Mouse (Mus musculus): ENCODE results near the gene Rprd1b. TPM values are rescaled to one million over a fixed set of nuclear protein-coding genes. Genes with fewer than 3 reads are reported as not detected.

The Rprd1b gene
- polyA plus RNA-seq, 1 experiment: 11.4 TPM

DNA sequence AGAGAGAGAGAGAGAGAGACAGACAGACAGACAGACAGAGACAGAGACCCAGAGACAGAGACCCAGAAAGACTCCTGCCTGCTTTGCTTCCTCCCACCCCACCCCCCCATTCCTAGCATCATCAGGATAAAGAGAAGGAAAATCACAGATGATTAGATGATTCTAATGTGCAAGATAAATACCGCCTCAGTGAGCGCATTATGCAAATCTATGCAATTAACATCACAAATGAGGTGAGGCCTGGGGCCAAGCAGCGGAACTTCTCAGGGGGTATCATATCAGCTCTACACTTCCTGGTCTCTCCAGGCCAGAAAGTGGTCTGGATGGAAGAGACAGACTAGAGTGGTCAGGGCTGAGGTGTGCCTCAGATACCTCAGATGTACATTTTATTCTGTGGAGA lies 149.3 kb downstream of the Rprd1b start:
- TF ChIP-seq FOSL1 (IDR thresholded peaks at IDR 0.05; ENCODE audit: insufficient read depth, low read length, poor library complexity, severe bottlenecking) (no peak), MYOG (IDR thresholded peaks at IDR 0.05; ENCODE audit: control insufficient read depth, extremely low read depth, insufficient read length) (no peak), CTCF (IDR thresholded peaks at IDR 0.05; ENCODE audit: control insufficient read depth, insufficient read depth, insufficient read length) (no peak), MAX (IDR thresholded peaks at IDR 0.05) (no peak), CEBPB (IDR thresholded peaks at IDR 0.05; ENCODE audit: low read depth) (no peak), MYOD1 (IDR thresholded peaks at IDR 0.05; ENCODE audit: control insufficient read depth, insufficient read length, low read depth) (no peak), USF1 (IDR thresholded peaks at IDR 0.05; ENCODE audit: low read depth) (no peak)
- Histone ChIP-seq H3K4me3 (ENCODE audit: insufficient read depth, poor library complexity, severe bottlenecking) (no peak overlapping the region), H3ac (ENCODE audit: control insufficient read depth, insufficient read length, low read depth) (no peak overlapping the region), H3K79me3 (ENCODE audit: low read depth) (no peaks in the 10 kb centered on the region), H3K36me3 (ENCODE audit: control insufficient read depth, insufficient read depth) (no peaks in the 10 kb centered on the region), H3K79me2 (ENCODE audit: control insufficient read depth, insufficient read depth) (no peaks in the 10 kb centered on the region), H3K27me3 (ENCODE audit: control insufficient read depth, insufficient read depth, insufficient read length) (no peaks in the 10 kb centered on the region)

DNA sequence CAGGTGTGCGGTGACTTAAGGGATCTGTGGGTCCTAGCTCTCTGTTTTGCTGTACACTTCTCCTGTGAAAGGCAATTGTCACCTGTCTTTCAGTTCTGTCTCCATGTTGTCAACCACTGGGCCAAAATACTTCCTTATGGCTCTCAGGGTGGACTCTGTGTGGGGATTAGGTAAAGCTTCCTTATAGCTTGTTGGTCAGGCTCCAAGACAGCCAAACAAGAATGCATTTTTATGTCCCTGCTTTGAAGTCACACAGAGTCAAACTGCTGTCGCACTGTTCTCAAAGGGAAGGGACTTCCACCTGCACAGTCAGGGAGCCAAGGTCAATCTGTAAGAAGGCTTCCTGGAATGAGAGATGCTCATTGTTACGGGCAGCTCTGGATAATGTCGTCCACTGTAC lies 149.8 kb downstream of the Rprd1b start:
- H3K4me3 ChIP-seq (ENCODE audit: insufficient read depth, poor library complexity, severe bottlenecking): no peak overlapping the region
- H3K36me3 ChIP-seq (ENCODE audit: control insufficient read depth, insufficient read depth): no peaks in the 10 kb centered on the region
- H3K79me2 ChIP-seq (ENCODE audit: control insufficient read depth, insufficient read depth): no peaks in the 10 kb centered on the region
- H3ac ChIP-seq (ENCODE audit: control insufficient read depth, insufficient read length, low read depth): no peak overlapping the region
- no peaks in the 10 kb centered on the region for H3K27me3 ChIP-seq (ENCODE audit: control insufficient read depth, insufficient read depth, insufficient read length)
- TF ChIP-seq MYOD1 (IDR thresholded peaks at IDR 0.05; ENCODE audit: control insufficient read depth, insufficient read length, low read depth) (no peak), MYOG (IDR thresholded peaks at IDR 0.05; ENCODE audit: control insufficient read depth, extremely low read depth, insufficient read length) (no peak), MAX (IDR thresholded peaks at IDR 0.05) (no peak), CTCF (IDR thresholded peaks at IDR 0.05; ENCODE audit: control insufficient read depth, insufficient read depth, insufficient read length) (no peak), FOSL1 (IDR thresholded peaks at IDR 0.05; ENCODE audit: insufficient read depth, low read length, poor library complexity, severe bottlenecking) (no peak), CEBPB (IDR thresholded peaks at IDR 0.05; ENCODE audit: low read depth) (no peak), USF1 (IDR thresholded peaks at IDR 0.05; ENCODE audit: low read depth) (no peak)
- H3K79me3 ChIP-seq (ENCODE audit: low read depth): no peaks in the 10 kb centered on the region

DNA sequence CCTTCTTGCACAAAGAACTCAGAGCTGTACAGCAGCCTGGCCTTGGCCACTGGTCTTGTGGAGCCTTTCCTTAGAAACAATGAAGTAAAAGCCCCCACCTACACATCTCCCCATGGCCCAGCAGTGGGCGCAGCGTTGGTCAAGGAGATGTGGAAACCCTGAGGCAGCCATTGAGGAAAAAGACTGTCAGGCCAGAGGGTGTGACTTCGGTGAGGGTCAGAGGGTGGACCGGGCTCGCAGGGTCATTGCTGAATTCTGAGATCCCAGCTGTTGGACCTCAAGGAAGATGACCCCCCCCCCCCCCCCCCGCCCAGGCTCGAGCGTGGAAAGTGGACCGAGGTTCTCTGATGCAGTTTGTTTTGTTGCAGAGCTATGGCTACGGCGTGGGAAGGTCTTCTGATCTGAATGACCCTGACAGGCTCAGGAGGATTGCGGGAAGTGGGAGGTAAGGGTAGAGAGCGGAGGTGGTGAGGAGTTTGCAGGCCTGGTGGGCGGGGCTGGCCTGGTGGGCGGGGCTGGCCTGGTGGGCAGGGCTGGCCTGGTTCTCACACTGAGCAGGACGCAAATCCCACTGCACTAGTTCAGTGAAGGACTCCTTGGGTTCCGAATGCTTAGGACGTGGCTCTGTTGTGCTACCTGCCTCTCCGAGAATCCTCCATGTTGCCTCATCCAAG lies 150.5 kb downstream of the Rprd1b start:
- Histone ChIP-seq H3K27me3 (ENCODE audit: control insufficient read depth, insufficient read depth, insufficient read length) (no peaks in the 10 kb centered on the region), H3K36me3 (ENCODE audit: control insufficient read depth, insufficient read depth) (no peaks in the 10 kb centered on the region), H3K79me3 (ENCODE audit: low read depth) (no peaks in the 10 kb centered on the region), H3ac (ENCODE audit: control insufficient read depth, insufficient read length, low read depth) (no peak overlapping the region), H3K4me3 (ENCODE audit: insufficient read depth, poor library complexity, severe bottlenecking) (no peak overlapping the region), H3K79me2 (ENCODE audit: control insufficient read depth, insufficient read depth) (no peaks in the 10 kb centered on the region)
- TF ChIP-seq USF1 (IDR thresholded peaks at IDR 0.05; ENCODE audit: low read depth) (no peak), MYOD1 (IDR thresholded peaks at IDR 0.05; ENCODE audit: control insufficient read depth, insufficient read length, low read depth) (no peak), FOSL1 (IDR thresholded peaks at IDR 0.05; ENCODE audit: insufficient read depth, low read length, poor library complexity, severe bottlenecking) (no peak), CEBPB (IDR thresholded peaks at IDR 0.05; ENCODE audit: low read depth) (no peak)

DNA sequence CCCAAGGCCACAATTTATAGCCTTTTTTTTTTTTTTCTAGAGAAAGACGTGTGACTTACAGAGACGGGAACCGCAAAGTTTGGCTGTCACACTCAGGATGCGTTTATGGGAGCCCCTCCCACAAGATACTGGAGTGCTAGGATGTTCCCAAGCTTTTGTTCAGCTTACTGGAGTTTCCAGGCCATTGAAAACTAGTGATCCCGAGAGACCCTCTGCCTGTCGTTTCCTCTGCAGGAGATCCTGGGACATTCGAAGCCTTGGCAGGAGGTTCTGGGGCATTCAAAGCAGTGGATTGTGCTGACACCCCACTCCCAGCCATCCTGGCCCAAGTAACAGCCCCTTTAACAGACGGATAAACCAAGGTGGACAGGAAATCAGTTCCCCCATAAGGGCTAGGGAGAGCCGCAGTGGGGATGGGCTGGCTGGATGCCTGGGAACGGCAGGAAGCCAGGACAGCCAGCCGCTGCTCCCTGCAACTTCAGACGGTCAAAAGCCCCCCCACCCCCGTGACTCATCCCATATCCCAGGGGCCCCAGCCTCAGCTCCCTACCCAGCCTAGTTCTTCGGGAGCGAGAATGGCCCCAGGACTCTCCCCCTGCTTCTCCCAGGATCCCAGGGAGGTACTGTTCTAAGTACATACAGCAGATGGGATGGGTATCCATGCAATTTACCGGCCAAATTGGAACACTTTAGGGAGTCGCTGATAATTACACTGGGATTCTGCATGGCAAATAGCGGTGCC lies 151.2 kb downstream of the Rprd1b start:
- no peaks in the 10 kb centered on the region for H3K36me3 ChIP-seq (ENCODE audit: control insufficient read depth, insufficient read depth)
- H3ac ChIP-seq (ENCODE audit: control insufficient read depth, insufficient read length, low read depth): no peak overlapping the region
- H3K4me3 ChIP-seq (ENCODE audit: insufficient read depth, poor library complexity, severe bottlenecking): no peak overlapping the region

DNA sequence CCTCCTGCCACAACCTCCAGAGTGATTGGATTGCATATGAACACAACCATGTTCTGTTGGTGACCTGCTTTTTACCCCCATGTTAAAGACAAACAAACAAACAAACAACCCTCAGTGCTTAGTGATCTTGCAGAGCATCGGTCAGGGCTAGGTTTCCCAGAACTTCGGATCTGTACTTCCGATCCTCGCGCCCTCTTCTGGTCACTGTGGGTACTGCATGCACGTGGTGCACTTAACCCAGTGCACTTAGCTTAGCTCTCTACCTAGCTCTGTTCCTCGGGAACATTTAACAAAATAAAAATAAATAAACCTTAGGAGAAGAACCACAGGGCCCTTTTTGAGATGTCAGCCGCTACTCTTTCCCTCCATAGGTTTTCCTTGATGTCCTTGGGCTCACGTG lies 152.5 kb downstream of the Rprd1b start:
- H3K79me2 ChIP-seq (ENCODE audit: control insufficient read depth, insufficient read depth): no peaks in the 10 kb centered on the region
- no peaks in the 10 kb centered on the region for H3K36me3 ChIP-seq (ENCODE audit: control insufficient read depth, insufficient read depth)
- TF ChIP-seq MAX (IDR thresholded peaks at IDR 0.05): peak; percentile 70
- TF ChIP-seq FOSL1 (IDR thresholded peaks at IDR 0.05; ENCODE audit: insufficient read depth, low read length, poor library complexity, severe bottlenecking): no peak
- TF ChIP-seq MYOD1 (IDR thresholded peaks at IDR 0.05; ENCODE audit: control insufficient read depth, insufficient read length, low read depth): no peak
- TF ChIP-seq CEBPB (IDR thresholded peaks at IDR 0.05; ENCODE audit: low read depth): no peak
- TF ChIP-seq MYOG (IDR thresholded peaks at IDR 0.05; ENCODE audit: control insufficient read depth, extremely low read depth, insufficient read length): no peak
- TF ChIP-seq CTCF (IDR thresholded peaks at IDR 0.05; ENCODE audit: control insufficient read depth, insufficient read depth, insufficient read length): peak; percentile 62
- TF ChIP-seq USF1 (IDR thresholded peaks at IDR 0.05; ENCODE audit: low read depth): peak; percentile 30
- H3K4me3 ChIP-seq (ENCODE audit: insufficient read depth, poor library complexity, severe bottlenecking): no peak overlapping the region
- no peak overlapping the region for H3ac ChIP-seq (ENCODE audit: control insufficient read depth, insufficient read length, low read depth)
- H3K27me3 ChIP-seq (ENCODE audit: control insufficient read depth, insufficient read depth, insufficient read length): no peaks in the 10 kb centered on the region
- H3K79me3 ChIP-seq (ENCODE audit: low read depth): no peaks in the 10 kb centered on the region

More for the DNA sequence above, 151.2 kb downstream of the Rprd1b start:
- Histone ChIP-seq H3K79me2 (ENCODE audit: control insufficient read depth, insufficient read depth) (no peaks in the 10 kb centered on the region), H3K79me3 (ENCODE audit: low read depth) (no peaks in the 10 kb centered on the region), H3K27me3 (ENCODE audit: control insufficient read depth, insufficient read depth, insufficient read length) (no peaks in the 10 kb centered on the region)
- no peak for TF ChIP-seq CTCF (IDR thresholded peaks at IDR 0.05; ENCODE audit: control insufficient read depth, insufficient read depth, insufficient read length)
- no peak for TF ChIP-seq MYOG (IDR thresholded peaks at IDR 0.05; ENCODE audit: control insufficient read depth, extremely low read depth, insufficient read length)

Other genes starting within 250 kb of the Rprd1b start
- not detected for gene Vstm2l, start 113.8 kb upstream of the Rprd1b start, polyA plus RNA-seq (2012; fragmentation: generic; extraction: Trizol)
- gene Tti1, start 64 bp upstream of the Rprd1b start, polyA plus RNA-seq (2012; fragmentation: generic; extraction: Trizol): 12.5 TPM
- 1.1 TPM for gene Tgm2, start 117.9 kb downstream of the Rprd1b start, polyA plus RNA-seq (2012; fragmentation: generic; extraction: Trizol)
- 0.01 TPM for gene D630003M21Rik, start 200.7 kb downstream of the Rprd1b start, polyA plus RNA-seq (2012; fragmentation: generic; extraction: Trizol)
- gene Bpi, start 229.6 kb downstream of the Rprd1b start, polyA plus RNA-seq (2012; fragmentation: generic; extraction: Trizol): not detected

Data from C2C12 (cell line).